Mouse (Mus musculus) heart, postnatal 0 days (tissue): ENCODE measurements around the gene Hrnr.

Experiments
- CTCF ChIP-seq: IDR thresholded peaks from 2 replicates; pipeline ENCODE4 v1.5.1; 2016; ENCODE audit warnings: antibody characterized with exemption, control low read depth, low read depth
- EP300 ChIP-seq: IDR thresholded peaks from 2 replicates; pipeline ENCODE4 v1.6.1; 2016; ENCODE audit warnings: antibody characterized with exemption, low read depth

GRCm38 (mm10) chr3:93378146-93378545 is 58.6 kb downstream of the Hrnr start:
- TF ChIP-seq CTCF (no peak), EP300 (no peak)
